20 mouse cellular contexts compared by ENCODE assay signal in the genomic region with DNA sequence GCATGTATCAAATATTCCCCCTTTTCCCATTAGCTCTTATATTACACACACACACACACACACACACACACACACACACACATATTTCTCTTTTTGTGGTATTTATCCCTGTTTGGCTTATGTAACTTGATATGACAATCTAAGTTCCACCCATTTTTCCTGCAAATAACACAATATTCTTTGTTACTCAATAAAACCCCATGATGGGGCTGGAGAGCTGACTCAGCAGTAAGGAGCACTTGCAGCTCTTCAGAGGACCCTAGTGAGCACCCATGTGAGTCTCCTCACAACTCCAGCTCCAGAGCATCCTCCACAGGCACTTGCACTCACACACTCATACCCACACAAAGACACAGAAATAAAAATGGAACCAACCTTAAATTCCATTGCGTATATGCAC.
DNase-seq lines count a peak whose midpoint lies in the region; ATAC-seq lines count a peak whose summit lies in the region.
"Had no signal": no experiment of that assay in that cellular context is flagged by ENCODE, and none has a peak within 500 bp of the region (broad histone marks: within the 10 kb centered on the region; RNA-seq: fewer than 3 reads in every experiment).

No protein-coding gene starts in this region.

- H3K27ac ChIP-seq in midbrain, embryonic 15.5 days: peak overlapping the region; percentile 15; the same call in 1 of the 2 replicates
- H3K27ac ChIP-seq in midbrain, embryonic 10.5 days (replicated peaks): no peak overlapping the region
- 0 out of 2 replicates have a peak overlapping the region, but pooled peaks have one; percentile 33 for H3K27ac ChIP-seq in neural tube, embryonic 15.5 days (replicated peaks)
- H3K27ac ChIP-seq: embryonic facial prominence, embryonic 15.5 days; forebrain, embryonic 10.5 days; forebrain, embryonic 15.5 days; heart, embryonic 13.5 days had no signal

- H3K36me3 ChIP-seq in midbrain, embryonic 15.5 days (replicated peaks): no peaks in the 10 kb centered on the region
- H3K36me3 ChIP-seq in midbrain, embryonic 10.5 days: no peaks in the 10 kb centered on the region
- no peaks in the 10 kb centered on the region for H3K36me3 ChIP-seq in neural tube, embryonic 15.5 days
- H3K36me3 ChIP-seq: embryonic facial prominence, embryonic 15.5 days; forebrain, embryonic 10.5 days; forebrain, embryonic 15.5 days; heart, embryonic 13.5 days had no signal

- H3K4me2 ChIP-seq in midbrain, embryonic 15.5 days: no peak overlapping the region
- no peak overlapping the region for H3K4me2 ChIP-seq in neural tube, embryonic 15.5 days
- H3K4me2 ChIP-seq: embryonic facial prominence, embryonic 15.5 days; forebrain, embryonic 15.5 days; heart, embryonic 13.5 days had no signal

- peak; percentile 36 for DNase-seq in heart, adult 11 months
- DNase-seq in heart, adult 8-10 months (ENCODE audit: low spot score): no peak
- DNase-seq in midbrain, embryonic 10.5 days (ENCODE audit: low spot score): no peak
- DNase-seq in 3T3-L1 (ENCODE audit: low read depth, low spot score): peak; percentile 57
- DNase-seq in spleen, postnatal 14 days (ENCODE audit: low spot score in 2 of 2): no peak
- DNase-seq: adrenal gland, adult 8-10 months; adrenal gland, postnatal 36 days; cerebellum, adult 11 months; cerebellum, adult 8-10 months; cerebellum, postnatal 14 days; embryo, embryonic 11 days; gastrocnemius, postnatal 10 days; heart, postnatal 36 days had no signal

- H3K9ac ChIP-seq in midbrain, embryonic 15.5 days: no peak overlapping the region
- H3K9ac ChIP-seq in neural tube, embryonic 15.5 days (replicated peaks): no peak overlapping the region
- H3K9ac ChIP-seq: embryonic facial prominence, embryonic 15.5 days; forebrain, embryonic 15.5 days; heart, embryonic 13.5 days had no signal

- H3K27me3 ChIP-seq in midbrain, embryonic 15.5 days (replicated peaks): no peaks in the 10 kb centered on the region
- H3K27me3 ChIP-seq in midbrain, embryonic 10.5 days (ENCODE audit: low read depth, poor library complexity, severe bottlenecking): no peaks in the 10 kb centered on the region
- H3K27me3 ChIP-seq in neural tube, embryonic 15.5 days (replicated peaks): no peaks in the 10 kb centered on the region
- H3K27me3 ChIP-seq: embryonic facial prominence, embryonic 15.5 days; forebrain, embryonic 15.5 days; heart, embryonic 13.5 days had no signal

- 88% methylated on average over 1 of the region's 1 CpGs for WGBS in midbrain, embryonic 15.5 days
- 92% methylated on average over 1 of the region's 1 CpGs for WGBS in midbrain, embryonic 10.5 days
- WGBS in neural tube, embryonic 15.5 days: 93% methylated on average over 1 of the region's 1 CpGs

- peak; percentile 27; the same call in 1 of the 2 replicates for ATAC-seq in midbrain, embryonic 15.5 days (replicated peaks)
- no peak for ATAC-seq in neural tube, embryonic 15.5 days (ENCODE audit: low FRiP score)

- H3K4me3 ChIP-seq in midbrain, embryonic 15.5 days: no peak overlapping the region
- no peak overlapping the region for H3K4me3 ChIP-seq in midbrain, embryonic 10.5 days
- H3K4me3 ChIP-seq in neural tube, embryonic 15.5 days (replicated peaks): no peak overlapping the region
- H3K4me3 ChIP-seq: embryonic facial prominence, embryonic 15.5 days; erythroblast, embryonic 14.5 days; forebrain, embryonic 10.5 days; forebrain, embryonic 15.5 days; heart, embryonic 13.5 days had no signal

- no peaks in the 10 kb centered on the region; the same call in 1 of the 2 replicates for H3K9me3 ChIP-seq in midbrain, embryonic 15.5 days
- no peaks in the 10 kb centered on the region for H3K9me3 ChIP-seq in midbrain, embryonic 10.5 days (replicated peaks)
- no peaks in the 10 kb centered on the region for H3K9me3 ChIP-seq in neural tube, embryonic 15.5 days (replicated peaks)
- H3K9me3 ChIP-seq: embryonic facial prominence, embryonic 15.5 days; forebrain, embryonic 10.5 days; forebrain, embryonic 15.5 days; heart, embryonic 13.5 days had no signal

- H3K4me1 ChIP-seq in midbrain, embryonic 15.5 days: no peaks in the 10 kb centered on the region
- no peaks in the 10 kb centered on the region for H3K4me1 ChIP-seq in midbrain, embryonic 10.5 days
- peaks cover 14% of the 10 kb centered on the region for H3K4me1 ChIP-seq in neural tube, embryonic 15.5 days
- H3K4me1 ChIP-seq: embryonic facial prominence, embryonic 15.5 days; forebrain, embryonic 10.5 days; forebrain, embryonic 15.5 days; heart, embryonic 13.5 days had no signal

Comparison
In these comparisons a context has a peak if more than half of its experiments do, and no peak if none do; other contexts are left out.
1. DNase-seq: peak in heart, adult 11 months (single experiment) and 3T3-L1 (single experiment); none in heart, adult 8-10 months (single experiment), midbrain, embryonic 10.5 days (single experiment) and spleen, postnatal 14 days (0 of 2).